Mouse (Mus musculus) bone marrow macrophage, adult 2 months (primary cell): ENCODE measurements around the gene Alg2. TPM values are rescaled to one million over a fixed set of nuclear protein-coding genes. Genes with fewer than 3 reads are reported as not detected.
A peak's percentile ranks its signal among the peaks of the same experiment; 100 is the strongest.

Experiments
- H3K27ac ChIP-seq: 2 replicates; pipeline ENCODE4 v1.5.1; 2012; ENCODE audit warnings: low read depth, low read length; ENCODE audit not compliant: insufficient read depth
- H3K4me1 ChIP-seq: 2 replicates; pipeline ENCODE4 v1.6.1; 2012; ENCODE audit warnings: low read length; ENCODE audit not compliant: control insufficient read depth, insufficient read depth
- H3K4me3 ChIP-seq: 2 replicates; pipeline ENCODE4 v1.5.1; 2012; ENCODE audit warnings: mild to moderate bottlenecking, low read length, moderate library complexity; ENCODE audit not compliant: insufficient read depth
- CTCF ChIP-seq: IDR thresholded peaks from 2 replicates; pipeline ENCODE4 v1.5.1; 2012; ENCODE audit warnings: low read depth, mild to moderate bottlenecking, low read length, moderate library complexity
- POLR2A ChIP-seq: IDR thresholded peaks from 2 replicates; pipeline ENCODE4 v1.6.1; 2012; ENCODE audit warnings: mild to moderate bottlenecking, low read depth, low read length, borderline replicate concordance
- polyA plus RNA-seq: library from polyadenylated mRNA; stranded (reverse); fragments of >200 nt; gene quantifications from 2 replicates; pipeline ENCODE4 v1.2.4, GENCODE M21; 2012; ENCODE audit not compliant: missing spikeins, insufficient read depth, insufficient read length

Alg2 gene
- polyA plus RNA-seq, 1 experiment: 15.1 TPM

- no peak overlapping the region for H3K27ac ChIP-seq
- peaks cover 6% of the 10 kb centered on the region for H3K4me1 ChIP-seq
- TF ChIP-seq POLR2A: no peak
- no peak for TF ChIP-seq CTCF
- no peak overlapping the region for H3K4me3 ChIP-seq
These were observed 43.1 kb downstream of the Alg2 start for GRCm38 (mm10) chr4:47431081-47431480.

GRCm38 (mm10) chr4:47430557-47430956, 43.6 kb downstream of the Alg2 start:
- Histone ChIP-seq H3K27ac (no peak overlapping the region), H3K4me3 (no peak overlapping the region), H3K4me1 (peaks cover 6% of the 10 kb centered on the region)
- no peak for TF ChIP-seq CTCF
- no peak for TF ChIP-seq POLR2A

- Histone ChIP-seq H3K4me3 (no peak overlapping the region), H3K27ac (no peak overlapping the region), H3K4me1 (peaks cover 6% of the 10 kb centered on the region)
- no peak for TF ChIP-seq CTCF
- TF ChIP-seq POLR2A: no peak
These were observed 46.5 kb downstream of the Alg2 start for GRCm38 (mm10) chr4:47427606-47428005.

GRCm38 (mm10) chr4:47425247-47425830, 48.8 kb downstream of the Alg2 start:
- Histone ChIP-seq H3K27ac (no peak overlapping the region), H3K4me1 (peaks cover 6% of the 10 kb centered on the region), H3K4me3 (no peak overlapping the region)
- TF ChIP-seq POLR2A: no peak
- no peak for TF ChIP-seq CTCF

GRCm38 (mm10) chr4:47424376-47424775, 49.8 kb downstream of the Alg2 start:
- Histone ChIP-seq H3K27ac (no peak overlapping the region), H3K4me3 (no peak overlapping the region), H3K4me1 (peaks cover 6% of the 10 kb centered on the region)
- TF ChIP-seq POLR2A (no peak), CTCF (no peak)

- Histone ChIP-seq H3K4me1 (peaks cover 6% of the 10 kb centered on the region), H3K4me3 (no peak overlapping the region), H3K27ac (no peak overlapping the region)
- TF ChIP-seq POLR2A (no peak), CTCF (no peak)
These were observed 51.2 kb downstream of the Alg2 start for GRCm38 (mm10) chr4:47422946-47423345.

GRCm38 (mm10) chr4:47422194-47422593, 51.9 kb downstream of the Alg2 start:
- no peak for TF ChIP-seq CTCF
- no peak for TF ChIP-seq POLR2A
- Histone ChIP-seq H3K4me1 (peaks cover 2% of the 10 kb centered on the region), H3K27ac (no peak overlapping the region), H3K4me3 (no peak overlapping the region)

GRCm38 (mm10) chr4:47420191-47420590, 53.9 kb downstream of the Alg2 start:
- no peaks in the 10 kb centered on the region for H3K4me1 ChIP-seq
- TF ChIP-seq CTCF: no peak
- no peak for TF ChIP-seq POLR2A

GRCm38 (mm10) chr4:47419268-47419973, 54.7 kb downstream of the Alg2 start:
- no peak overlapping the region for H3K27ac ChIP-seq
- no peaks in the 10 kb centered on the region for H3K4me1 ChIP-seq
- no peak overlapping the region for H3K4me3 ChIP-seq
- TF ChIP-seq POLR2A: no peak
- 0 out of 2 replicates have a peak, but pooled peaks have one; percentile 27 for TF ChIP-seq CTCF

More at GRCm38 (mm10) chr4:47420191-47420590, 53.9 kb downstream of the Alg2 start:
- Histone ChIP-seq H3K4me3 (no peak overlapping the region), H3K27ac (no peak overlapping the region)

- Histone ChIP-seq H3K4me3 (no peak overlapping the region), H3K4me1 (no peaks in the 10 kb centered on the region), H3K27ac (no peak overlapping the region)
- TF ChIP-seq CTCF: no peak
- no peak for TF ChIP-seq POLR2A
These were observed 56.3 kb downstream of the Alg2 start for GRCm38 (mm10) chr4:47417871-47418270.

Other genes with a start within 250 kb of the Alg2 start
- 52.0 and 52.1 TPM in 2 replicates for gene Tgfbr1, start 121.1 kb downstream of the Alg2 start, polyA plus RNA-seq
- 149 and 160 TPM in 2 replicates for gene Sec61b, start 325 bp upstream of the Alg2 start, polyA plus RNA-seq